Mouse (Mus musculus): ENCODE data around the gene Med20.

The Med20 gene

DNA sequence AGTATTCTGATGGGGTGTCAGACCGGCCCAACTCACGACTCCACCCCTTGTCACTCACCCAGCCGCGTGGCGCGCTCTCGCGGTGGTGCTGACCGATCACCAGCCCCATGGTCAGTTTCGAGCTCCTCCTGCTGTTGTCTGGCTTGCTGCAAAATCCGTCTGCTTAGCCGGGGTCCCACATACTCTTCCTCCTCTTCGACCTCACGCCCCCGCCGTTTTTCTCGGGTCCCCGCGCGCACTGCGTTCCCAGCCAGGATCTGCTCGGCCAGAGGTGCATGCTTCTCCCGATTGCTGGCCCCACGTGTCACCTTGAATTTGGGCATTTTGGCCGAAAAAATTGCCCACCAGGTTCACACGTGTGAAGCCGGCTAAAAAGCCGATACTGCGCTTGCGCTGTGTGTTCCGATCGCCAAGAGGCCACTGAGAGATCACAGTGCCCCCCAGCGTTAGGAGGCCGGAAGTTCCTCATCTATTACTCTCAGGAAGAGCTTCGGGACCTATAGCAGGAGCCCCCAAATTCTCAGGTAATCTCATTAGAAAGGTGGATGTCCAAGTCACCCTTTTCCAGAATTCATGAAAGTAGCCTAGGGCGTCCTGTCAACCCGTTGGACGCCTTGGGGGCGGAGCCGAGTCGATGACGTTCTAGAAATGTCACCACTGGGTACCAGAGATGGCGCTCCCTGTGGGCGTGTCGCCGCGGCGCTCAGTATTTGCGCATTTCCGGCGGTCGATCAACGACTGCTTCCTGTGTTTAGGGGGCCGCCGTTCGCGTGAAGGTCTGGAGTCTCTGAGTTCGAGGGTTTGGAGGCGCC, at the start of gene Med20, which contains the start of the genes Bysl and Gm20517:
TSS of gene Med20 (plus strand) at position 734 of the 812 bp plus-strand sequence.
TSS of gene Bysl (minus strand) at position 644 of the 812 bp plus-strand sequence.
TSS of gene Gm20517 (plus strand) at position 741 of the 812 bp plus-strand sequence.
- DNase-seq (ENCODE audit: low read depth in 1 of 2, low spot score in 2 of 2), result peak; percentile 85 to 92

DNA sequence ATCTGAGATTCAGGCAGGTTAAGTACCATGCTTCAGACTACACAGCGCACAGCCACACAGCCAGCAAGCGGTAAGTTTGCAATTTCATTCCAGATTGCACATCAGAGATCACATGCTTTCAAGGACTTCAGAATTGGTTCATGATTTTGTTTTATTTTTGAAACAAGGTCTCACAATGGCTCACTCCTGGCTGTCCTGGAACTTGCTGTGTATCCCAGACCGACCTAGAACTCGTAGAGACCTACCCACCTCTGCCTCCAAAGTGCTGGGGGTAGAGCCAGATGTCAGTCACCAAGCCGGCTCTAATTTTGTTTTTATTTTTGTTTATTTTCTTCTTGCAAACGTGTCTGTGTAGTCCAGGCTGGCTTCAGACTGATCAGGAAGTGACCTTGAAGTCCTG, 48.5 kb upstream of the Med20 start:
- no peak for DNase-seq (ENCODE audit: low read depth in 1 of 2, low spot score in 2 of 2)

DNA sequence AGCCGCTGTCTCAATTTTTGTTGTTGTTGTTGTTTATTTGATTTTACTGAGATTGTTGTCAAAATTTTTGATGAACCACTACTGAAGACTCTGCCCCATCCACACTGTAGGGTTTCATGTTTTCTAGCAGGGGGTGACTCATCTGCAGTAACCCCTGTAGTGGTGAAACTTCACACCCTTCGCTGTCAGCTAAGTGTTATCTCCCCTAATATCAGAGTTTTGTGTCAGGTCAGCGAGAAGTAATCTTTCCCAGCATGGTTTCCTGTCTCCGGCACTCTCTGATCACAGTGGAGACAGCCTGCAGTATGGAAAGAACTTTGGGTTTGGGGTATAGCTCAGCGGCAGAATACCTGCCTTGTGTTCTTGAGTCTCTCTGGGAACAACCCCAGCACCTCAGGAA, 46.8 kb upstream of the Med20 start:
- DNase-seq (ENCODE audit: low read depth in 1 of 2, low spot score in 2 of 2), result no peak

DNA sequence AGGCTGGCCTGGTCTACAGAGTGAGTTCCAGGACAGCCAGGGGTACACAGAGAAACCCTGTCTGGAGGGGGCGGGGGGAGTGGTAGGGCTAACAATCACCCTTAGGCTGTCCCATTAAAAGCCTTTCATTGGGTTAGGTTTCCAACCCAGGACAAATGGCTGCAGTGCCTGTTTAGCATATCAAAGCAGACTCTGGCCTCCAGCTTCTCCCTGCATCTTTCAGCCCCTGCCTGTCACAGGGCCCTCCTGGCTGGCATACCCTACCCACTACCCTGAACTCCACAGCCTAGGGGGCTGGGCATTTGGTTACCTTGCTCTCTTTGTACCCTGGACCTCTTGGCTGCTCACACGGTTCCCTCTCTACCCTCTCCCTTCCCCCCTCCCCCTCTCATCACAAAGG, 45.2 kb upstream of the Med20 start:
- no peak for DNase-seq (ENCODE audit: low read depth in 1 of 2, low spot score in 2 of 2)

DNA sequence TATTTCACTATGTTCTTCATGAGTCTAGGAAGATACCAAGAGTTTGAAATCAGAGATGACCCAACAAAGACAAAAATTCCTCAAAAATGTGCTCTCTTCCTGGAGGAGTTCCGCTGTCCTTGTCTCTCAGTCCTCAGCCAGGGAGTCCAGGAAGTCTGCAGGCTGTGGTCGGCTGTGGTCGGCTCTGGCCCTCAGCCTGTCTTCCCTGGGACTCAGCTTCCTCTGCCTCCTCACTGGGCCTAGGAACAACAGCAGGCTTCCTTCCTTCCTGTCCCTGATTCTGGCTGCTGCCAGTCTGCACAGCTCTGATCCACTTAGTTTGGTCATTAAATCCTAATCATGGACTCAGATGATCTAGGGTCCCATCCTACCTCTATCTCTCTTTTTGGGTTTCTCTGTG, 44.1 kb upstream of the Med20 start:
- no peak for DNase-seq (ENCODE audit: low read depth in 1 of 2, low spot score in 2 of 2)

DNA sequence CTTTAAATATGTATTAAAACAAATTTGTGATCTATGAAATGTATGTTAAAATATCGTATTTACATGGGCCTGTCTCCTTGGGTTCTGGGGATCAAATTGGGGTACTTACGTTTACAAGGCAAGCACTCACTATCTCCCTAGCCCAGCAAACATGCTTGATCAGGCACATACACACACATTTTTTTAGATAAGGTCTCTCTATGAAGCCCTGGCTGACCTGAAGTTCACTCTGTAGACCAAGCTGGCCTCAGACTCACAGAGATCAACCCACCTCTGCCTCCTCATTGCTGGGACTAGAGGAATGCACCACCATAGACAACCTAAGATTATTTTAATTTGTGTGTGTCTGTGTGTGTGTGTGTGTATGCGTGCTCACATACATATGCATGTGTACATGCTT, 43.0 kb upstream of the Med20 start:
- no peak for DNase-seq (ENCODE audit: low read depth in 1 of 2, low spot score in 2 of 2)

DNA sequence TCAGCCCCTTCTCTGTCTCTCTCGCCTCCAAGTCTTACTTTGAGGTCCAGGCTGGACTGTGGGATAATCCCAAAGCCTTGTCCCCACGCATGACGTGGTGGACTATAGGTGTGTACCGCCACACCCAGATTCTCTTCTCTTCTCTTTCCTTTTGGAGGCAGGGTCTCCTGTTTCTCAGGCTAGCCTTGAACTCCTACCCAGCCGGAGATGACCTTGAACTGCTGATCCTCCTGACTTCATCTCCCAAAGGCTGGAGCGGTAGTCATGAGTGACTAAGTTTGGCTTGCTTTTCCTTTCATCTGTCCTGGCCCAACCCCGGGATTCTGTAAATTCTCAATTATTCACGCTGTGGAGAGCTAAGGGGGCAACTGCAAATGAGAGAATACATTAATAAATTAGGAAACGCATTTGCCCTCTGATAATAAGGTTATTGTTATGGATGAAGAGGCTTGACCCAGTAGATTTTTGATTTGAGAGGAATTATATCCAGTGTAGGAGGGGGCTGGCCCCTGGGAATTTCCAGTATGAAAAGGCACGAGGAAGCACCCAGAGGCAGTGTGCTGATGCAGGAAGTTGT, 42.3 kb upstream of the Med20 start:
- DNase-seq (ENCODE audit: low read depth in 1 of 2, low spot score in 2 of 2), result no peak

DNA sequence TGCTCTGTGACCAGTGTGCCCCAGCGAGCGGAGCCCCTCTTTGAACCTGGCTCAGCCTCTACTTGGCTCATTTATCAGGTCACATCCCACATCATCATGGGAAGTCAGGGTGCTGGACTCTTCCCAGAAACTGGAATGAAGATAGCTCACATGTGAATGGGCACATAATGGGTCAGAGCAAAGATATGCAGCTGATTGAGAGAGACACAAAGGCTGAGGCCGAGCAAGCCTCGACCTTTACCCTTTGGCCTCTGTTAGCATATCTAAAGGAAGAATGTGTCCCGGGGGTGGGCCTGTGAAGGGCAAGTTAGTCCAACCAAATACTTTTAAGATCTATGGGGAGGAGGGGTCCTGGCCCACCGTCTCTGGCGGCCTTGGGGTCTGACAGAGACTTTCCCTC, 39.8 kb upstream of the Med20 start:
- DNase-seq (ENCODE audit: low read depth in 1 of 2, low spot score in 2 of 2), result no peak

DNA sequence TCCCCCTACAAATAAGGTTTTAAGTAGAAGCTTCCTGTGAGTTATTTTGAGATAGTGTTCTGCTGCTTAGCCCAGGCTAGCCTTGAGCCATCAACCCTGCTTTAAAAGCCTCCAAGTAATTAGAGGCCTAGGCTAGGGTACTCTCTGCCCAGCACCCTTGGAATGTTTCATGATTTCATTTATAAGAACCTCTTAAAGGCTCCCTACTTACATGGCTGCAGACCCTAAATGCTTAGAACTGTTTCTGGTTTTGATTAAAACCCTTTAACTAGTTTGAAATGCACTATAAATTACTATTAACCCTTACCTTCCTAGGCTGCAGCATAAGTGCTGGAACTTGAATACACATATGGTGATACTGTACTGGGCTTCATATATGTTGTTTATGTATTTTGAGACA, 38.9 kb upstream of the Med20 start:
- no peak for DNase-seq (ENCODE audit: low read depth in 1 of 2, low spot score in 2 of 2)

DNA sequence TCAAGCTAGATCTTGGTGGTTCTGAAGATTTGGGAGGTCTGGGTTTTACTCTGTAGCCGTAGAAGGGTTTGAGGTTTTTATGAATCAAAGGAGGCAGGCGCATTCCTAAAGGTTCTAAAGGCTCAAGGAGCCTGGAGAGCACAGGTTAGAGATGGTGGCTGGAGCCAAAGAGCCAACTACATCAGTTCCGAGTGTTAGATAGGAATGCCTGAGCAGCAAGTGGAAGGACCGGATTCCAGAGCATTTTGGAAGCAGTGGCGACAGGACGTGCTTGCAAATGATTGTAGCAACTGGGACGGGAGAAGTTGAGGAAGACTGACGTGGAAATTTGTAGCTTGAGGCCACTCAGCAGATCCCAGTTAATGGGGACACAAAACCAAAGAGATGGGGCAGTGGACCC, 37.4 kb upstream of the Med20 start:
- DNase-seq (ENCODE audit: low read depth in 1 of 2, low spot score in 2 of 2), result no peak

DNA sequence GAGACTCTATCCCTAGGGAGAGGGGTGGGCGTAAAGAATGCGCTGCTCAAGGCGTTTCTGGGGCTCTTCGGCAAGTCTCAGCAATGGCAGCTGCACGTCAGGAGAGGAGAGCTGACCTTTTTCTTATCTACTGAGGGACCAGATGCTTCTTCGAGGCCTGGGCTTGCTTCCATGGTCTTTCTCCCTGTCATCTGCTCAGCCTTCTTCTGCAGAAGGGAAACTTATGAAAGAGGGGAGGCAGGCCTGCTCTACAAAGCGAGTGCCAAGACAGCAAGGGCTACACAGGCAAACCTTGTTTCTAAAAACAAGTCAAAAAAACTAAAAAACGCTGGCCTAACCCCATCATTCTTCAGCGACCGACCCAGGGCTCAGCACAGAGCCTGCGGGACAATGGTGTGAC, 36.6 kb upstream of the Med20 start:
- no peak for DNase-seq (ENCODE audit: low read depth in 1 of 2, low spot score in 2 of 2)

DNA sequence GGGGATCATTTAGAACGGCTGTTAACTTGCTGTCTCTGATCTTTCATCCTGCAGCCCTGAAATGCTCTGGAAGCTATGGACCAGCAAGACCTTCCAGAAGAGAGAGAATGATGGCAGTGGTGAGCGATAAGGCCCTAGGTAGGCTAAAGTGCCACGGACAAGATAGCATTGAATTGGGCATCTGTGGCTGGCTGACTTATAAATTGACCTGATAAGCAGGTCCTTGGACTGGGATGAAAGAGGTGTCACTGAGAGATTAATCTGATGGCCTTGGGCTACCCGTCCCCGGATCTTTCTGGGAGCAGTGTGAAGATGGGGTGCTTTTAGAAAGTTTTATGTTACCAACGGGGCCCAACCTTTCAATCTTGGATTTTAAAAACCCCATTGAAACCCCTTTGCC, 32.7 kb upstream of the Med20 start:
- no peak for DNase-seq (ENCODE audit: low read depth in 1 of 2, low spot score in 2 of 2)

DNA sequence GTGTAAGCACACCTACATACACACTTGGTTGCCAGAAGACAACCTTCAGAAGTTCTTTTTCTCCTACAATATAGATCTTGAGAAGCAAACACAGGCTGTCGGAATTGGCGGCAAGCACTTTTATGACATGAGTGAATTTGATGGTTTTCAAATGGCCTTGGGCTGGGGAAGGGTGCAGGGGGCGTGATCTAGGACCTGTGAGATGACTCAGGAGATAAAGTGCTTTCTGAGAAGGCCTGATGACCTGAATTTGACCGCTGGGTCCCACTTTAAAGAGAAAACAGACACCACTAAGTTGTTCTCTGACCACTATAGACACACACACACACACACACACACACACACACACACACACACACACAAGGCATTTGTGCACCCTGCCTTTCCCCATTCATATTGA, 30.4 kb upstream of the Med20 start:
- no peak for DNase-seq (ENCODE audit: low read depth in 1 of 2, low spot score in 2 of 2)

DNA sequence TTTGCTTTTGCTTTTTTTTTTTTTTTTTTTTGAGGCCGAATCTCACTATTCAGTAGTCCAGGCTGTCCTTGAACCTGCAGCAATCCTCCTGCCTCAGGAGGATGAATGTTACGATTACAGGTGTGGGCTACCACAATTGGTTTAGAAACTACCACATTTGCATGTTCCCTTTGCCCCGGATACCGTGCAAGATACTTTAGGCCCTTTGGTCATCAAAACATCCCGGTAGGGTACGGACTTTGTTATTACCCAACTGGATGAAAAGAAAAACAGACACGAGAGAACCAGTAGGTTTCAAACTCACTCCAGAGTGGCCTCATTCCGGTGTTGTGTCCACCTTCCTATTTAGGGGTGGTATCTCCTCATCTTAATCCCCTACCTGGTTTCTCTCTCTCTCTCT, 22.9 kb upstream of the Med20 start:
- DNase-seq (ENCODE audit: low read depth in 1 of 2, low spot score in 2 of 2), result no peak

DNA sequence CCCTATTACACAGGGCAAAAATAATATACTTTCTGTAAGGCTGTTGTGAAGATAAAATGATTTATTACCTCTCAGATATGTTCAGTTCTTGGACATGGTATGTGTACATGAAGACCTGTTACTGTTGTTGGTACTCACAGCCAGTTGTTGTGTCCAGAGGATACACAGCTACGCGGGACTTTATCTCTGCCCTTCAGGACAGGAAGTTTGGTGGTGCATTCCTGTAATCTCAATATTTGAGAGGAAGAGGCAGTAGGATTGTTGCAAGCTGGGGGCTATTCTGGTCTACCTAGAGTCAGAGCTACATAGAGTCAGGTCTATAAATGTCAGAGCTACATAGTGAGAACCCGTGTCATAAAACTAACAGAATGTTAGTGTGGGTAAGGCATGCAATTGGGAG, 20.3 kb upstream of the Med20 start:
- DNase-seq (ENCODE audit: low read depth in 1 of 2, low spot score in 2 of 2), result no peak

DNA sequence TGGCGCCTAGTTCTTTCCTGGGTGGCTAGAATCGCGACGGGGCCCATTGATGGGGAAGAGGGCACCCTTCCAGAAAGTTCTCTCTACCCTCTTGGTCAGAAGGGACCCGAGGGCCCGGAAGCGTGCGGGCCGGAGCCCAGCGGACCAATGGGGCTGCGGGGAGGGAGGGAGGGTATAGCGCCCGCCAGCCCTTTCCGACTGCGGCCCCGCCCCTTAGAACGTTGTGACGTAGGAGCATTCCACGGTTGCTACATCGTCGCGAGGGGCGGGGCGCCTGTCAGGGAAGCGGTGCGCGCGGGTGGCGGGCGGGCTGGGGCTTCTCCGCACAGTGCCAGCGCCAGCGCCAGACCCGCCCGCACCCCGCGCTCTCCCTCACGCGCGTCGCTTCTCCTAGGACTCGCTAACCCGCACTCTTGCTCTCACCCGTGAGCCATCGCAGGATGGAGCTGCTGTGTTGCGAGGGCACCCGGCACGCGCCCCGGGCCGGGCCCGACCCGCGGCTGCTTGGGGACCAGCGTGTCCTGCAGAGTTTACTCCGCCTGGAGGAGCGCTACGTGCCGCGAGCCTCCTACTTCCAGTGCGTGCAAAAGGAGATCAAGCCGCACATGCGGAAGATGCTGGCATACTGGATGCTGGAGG, 18.0 kb upstream of the Med20 start:
- DNase-seq (ENCODE audit: low read depth in 1 of 2, low spot score in 2 of 2), result peak; percentile 64 to 86

DNA sequence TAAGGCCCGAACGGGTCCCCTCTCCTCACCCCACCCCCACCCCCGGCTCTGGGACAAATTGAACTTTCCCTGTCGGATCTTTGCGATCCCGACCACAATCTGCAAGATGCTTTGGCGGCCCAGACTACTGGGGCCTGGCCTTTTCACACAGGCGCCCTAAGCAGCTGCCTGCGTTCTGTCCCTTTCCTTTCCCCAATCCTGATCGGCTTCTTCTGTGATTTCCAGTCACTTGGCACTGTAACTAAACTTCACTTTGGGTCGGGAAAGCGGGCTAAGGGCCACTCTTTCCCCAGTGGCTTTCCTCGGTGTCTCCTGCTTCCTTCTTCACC, 17.6 kb upstream of the Med20 start:
- no peak for DNase-seq (ENCODE audit: low read depth in 1 of 2, low spot score in 2 of 2)

DNA sequence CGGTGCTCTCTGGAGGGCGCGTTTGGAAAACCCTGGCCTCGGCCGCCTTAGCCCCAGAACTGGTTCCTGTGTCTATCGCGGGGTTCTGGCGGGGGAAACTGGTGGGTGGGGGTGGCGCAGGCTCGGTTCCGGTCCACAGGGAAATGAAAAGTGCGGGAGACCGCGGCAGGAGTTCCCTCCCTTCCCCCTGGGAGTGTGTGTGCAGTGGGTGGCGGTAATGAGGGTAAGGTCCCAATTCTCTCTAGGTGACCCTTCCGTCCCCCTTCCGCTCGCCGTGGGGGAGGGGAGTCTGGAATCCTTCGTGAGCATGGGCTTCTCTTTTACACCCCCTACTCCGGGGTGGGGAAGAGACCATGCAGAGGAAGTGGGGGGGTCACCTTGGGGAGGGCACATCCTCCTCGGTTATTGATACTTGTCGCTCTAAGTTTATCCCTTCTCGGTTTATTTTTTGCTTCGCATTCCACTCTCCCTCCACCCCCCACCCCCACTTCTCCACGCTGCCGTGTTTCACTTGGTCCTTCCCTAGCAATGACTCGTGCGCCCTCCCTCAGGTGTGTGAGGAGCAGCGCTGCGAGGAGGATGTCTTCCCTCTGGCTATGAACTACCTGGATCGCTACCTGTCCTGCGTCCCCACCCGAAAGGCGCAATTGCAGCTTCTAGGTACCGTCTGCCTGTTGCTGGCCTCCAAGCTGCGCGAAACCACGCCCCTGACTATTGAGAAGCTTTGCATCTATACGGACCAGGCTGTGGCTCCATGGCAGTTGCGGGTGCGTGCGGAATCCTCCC, 17.0 kb upstream of the Med20 start:
- no peak for DNase-seq (ENCODE audit: low read depth in 1 of 2, low spot score in 2 of 2)

DNA sequence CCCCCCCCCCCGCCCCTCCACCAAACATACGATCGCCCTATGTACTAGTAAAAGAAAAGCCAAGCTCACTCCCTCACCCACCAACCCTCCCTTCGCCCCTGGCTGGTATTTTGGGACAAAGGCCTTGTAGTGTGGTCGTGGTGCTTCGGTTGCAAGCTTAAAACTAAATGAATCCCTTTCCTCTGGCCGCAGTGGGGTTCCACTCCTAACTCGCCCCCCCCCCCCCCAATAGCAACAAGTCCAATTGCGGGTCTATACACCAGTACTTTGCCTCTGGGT, 16.5 kb upstream of the Med20 start:
- DNase-seq (ENCODE audit: low read depth in 1 of 2, low spot score in 2 of 2), result no peak

DNA sequence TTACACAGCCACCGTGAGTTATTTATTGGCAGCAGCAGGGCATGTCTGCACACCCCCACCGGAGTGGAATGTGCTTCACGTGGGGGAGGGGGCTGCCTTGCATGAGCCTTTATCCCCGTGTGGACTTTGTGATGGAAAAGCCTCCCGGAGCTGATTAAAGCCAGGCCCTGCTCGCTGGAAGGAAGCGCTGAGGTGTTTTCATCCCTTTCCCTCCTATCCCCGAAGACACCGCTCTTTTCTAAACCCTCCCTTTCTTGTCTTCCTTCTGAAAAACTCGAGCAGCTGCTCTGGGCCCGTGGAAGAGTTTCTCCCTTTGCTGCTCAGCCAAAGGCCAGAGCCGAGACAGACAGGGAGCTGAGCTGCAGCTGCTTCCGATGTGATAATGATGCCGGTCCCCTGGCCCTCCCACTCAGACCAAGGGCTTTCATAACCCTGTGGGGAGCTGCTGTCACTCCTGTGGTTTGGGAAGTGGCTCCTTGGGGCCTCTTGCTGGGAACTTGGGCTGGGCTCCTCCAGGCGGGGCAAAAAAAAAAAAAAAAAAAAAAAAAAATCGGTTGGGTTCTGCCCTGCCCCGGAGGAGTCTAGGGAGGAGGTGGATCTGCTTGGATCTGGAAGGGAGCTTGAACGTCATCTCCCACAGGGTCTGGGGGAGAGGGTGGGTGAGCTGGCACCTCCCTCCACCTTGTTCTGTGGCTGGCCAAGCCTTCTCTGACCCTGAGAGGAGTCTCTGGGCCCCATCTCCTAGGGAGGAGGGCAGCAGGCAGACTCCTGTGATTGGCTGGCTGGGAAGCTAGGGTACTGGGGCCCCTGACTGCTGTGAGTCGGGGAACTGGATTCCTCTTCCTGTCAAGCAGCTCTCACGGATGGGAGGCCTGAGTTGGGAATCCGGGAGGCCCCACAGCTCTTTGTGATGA, 15.9 kb upstream of the Med20 start:
- DNase-seq (ENCODE audit: low read depth in 1 of 2, low spot score in 2 of 2), result peak; percentile 64 to 74

Measured in monocyte, adult 2 months (primary cell).